Mouse (Mus musculus): ENCODE measurements at regions not wholly inside any gene's neighbourhood (a gene's known extent, or its start where the extent isn't known, plus 50 kb on each side); places are given as distances from the start of the nearest gene placed in this dataset.

DNA sequence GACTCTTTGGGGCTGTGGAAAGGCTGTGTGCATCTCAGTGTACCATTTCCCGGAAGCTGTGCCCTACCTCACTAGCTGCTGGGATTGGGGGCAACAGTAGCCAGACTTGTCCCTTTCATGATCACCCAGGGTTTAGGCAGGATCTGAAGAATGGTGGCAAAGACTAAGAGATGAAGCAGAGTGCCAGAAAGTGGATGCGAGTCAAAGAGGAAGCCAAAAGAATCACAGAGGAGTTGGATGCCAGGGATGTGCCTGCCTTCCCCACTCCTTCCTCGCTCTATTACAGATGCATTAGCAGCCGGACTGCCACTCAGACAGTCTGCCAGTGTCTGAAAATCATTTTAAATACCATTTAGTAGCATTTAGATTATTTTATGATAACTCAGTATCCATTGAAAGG lies 271.5 kb upstream of the Slc24a2 start:
- no peak for DNase-seq (ENCODE audit: inconsistent age in 2 of 2, low spot score in 1 of 2)

DNA sequence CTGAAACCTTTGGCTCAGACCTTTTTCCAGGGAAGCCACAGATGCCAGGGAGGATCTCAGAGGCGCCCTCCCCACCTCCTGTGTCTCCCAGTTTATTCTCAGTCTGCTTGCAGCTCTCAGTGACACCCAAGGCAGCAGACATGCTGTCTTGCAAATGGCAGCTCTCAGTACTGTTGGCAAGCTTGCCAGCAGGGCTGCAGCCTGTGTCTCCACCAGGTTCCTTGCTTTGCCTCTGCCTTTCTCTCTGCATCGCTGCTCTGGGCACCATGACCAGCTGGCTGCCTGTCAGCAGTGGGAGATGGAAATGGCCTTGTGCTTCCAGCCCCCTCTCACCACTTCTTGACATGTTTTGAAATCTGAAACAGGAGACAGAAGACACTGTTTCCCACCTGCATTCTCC lies 270.2 kb upstream of the Slc24a2 start:
- DNase-seq (ENCODE audit: inconsistent age in 2 of 2, low spot score in 1 of 2), result no peak

DNA sequence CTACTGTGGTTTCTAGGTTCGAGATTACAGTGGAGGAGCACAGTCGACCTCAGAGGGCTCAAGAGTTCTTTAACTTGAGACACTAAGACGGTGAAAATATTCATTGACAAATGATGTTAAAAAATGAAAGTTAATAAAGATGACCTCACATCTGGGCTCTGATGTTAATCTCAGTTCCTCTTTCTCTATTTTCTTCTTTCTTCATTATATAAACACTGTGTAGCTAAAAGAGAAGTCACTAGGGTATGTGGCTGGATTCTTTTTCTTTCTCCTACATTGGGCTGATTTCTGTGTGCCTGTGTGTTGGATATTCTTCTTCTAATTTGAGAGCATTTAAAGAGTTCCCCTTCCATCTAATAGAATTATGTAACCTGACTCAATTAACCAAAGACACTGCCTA lies 257.5 kb upstream of the Slc24a2 start:
- DNase-seq (ENCODE audit: inconsistent age in 2 of 2, low spot score in 1 of 2), result no peak

DNA sequence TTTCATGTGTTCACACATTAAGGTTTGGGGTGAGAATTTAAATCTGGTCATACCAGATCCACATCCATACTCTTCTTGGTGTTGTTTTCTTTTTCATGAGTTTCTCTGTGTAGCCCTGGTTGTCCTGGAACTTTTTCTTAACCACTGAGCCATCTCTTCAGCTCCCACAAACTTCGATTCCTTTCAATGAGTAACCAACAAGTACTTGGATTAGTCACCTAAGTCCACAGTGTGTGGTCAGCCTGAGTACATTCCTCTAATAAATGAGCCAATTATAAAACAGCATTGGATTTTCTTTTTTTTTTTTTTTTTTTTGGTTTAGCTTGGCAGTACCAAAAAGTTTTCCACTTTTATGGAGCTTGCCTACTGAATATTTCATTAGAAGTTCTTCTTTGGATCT lies 245.3 kb upstream of the Slc24a2 start:
- no peak for DNase-seq (ENCODE audit: inconsistent age in 2 of 2, low spot score in 1 of 2)

DNA sequence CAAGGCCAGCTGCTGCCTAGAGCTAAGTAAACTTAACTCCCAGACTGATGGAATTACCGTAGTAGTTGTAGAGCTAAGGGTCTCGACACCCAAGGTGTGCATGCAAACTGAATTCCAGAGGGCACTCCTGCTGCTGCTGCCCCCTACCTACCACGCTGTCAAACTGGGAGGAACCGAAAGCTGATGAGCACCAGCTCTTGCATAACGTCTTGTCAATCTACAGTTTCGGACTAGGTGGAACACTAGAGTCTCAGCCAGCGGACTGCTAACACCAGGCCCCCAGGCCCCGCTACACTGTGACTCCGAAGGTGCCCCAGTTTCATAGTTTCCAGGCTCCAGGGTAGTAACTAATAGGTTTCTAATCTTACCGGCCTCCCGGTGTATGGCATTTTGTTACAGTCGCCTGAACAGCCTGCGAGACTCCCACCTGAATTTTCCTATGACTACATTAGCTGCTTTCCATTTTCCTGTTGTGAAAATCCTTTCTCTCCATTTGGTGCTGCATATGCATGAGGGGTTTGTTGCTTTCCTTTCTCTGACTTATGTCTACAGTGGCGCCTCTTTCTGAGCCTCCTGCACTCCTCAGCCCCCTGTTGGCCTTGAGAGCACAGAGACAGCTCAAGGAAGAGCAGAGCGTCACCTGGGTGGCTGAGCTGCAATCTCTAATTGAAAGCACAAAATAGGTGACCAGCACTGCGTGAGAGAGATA lies 243.2 kb upstream of the Slc24a2 start:
- no peak for DNase-seq (ENCODE audit: inconsistent age in 2 of 2, low spot score in 1 of 2)

DNA sequence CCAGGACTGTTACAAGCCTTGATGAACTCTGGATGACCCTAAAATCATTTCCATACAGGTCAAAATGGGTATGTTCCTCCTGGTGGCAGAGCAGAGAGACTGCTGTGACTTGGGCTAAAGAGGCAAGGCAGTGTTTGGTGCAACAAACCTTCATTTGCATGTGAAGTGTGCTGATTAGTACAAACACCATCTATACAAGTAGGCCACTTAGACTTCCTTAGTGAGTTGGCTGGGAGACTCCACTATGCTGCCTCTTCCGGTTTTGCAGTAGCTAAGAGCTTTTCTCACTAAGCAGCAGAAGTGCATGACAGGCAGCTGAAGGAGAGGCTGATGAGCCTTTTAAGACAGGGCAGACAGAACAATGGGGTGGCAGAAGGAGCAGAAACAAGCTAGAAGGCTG lies 242.5 kb upstream of the Slc24a2 start:
- no peak for DNase-seq (ENCODE audit: inconsistent age in 2 of 2, low spot score in 1 of 2)

DNA sequence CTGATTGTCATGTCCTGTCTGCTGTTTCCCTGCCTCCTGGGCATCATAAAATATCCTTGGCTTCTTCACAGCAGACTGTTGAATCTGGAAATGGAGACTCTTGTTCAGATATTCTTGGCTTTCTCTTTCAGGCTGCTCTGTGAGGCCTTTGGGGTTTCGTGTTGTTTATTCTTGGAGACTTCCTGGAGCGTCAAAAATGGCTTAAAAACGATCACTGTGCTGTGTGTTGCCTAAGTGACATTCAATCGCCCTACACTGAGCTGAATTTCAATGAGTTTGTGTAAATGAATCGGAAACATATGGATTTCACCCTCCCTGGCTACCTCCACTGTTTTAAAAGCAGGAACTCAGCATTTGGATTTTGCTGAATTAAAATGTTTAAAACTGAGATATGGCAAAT lies 241.1 kb upstream of the Slc24a2 start:
- no peak for DNase-seq (ENCODE audit: inconsistent age in 2 of 2, low spot score in 1 of 2)

DNA sequence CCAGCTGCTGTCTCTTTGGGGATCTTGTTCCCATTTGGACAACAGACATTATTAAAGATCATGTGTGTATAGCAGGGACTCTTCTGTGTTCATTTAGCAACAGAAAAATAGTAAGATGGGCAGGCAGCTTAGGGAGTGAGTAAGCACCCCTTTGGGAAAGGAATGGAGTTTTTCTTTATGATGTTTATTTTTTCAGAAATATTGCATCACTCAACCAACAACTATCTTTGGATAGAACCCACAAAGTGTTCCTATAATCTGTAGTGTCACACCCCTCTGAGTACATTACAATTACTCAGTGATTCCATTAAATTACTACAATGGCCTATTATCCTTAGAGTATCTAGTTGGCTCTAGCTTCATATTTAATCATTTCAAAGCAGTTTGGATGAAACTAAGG lies 237.3 kb upstream of the Slc24a2 start:
- no peak for DNase-seq (ENCODE audit: inconsistent age in 2 of 2, low spot score in 1 of 2)

DNA sequence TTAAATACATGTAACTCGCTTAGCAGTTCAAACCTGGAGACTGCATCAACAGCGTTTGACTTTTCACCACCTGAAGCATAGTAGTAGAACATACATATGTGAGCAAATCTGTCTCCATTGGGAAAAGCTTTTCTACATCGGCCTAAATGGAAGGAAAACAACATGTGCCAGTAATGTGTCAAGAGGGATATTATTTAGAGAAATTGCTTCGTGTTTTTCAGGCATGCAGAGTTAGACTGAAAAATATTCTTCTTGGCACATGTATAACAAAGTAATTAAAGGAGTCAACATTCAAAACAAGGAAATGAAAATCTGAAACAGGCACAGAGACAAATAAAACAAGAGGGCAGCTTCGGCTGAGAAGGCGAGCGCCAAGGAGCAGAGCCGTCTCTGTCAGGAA lies 236.7 kb upstream of the Slc24a2 start:
- no peak for DNase-seq (ENCODE audit: inconsistent age in 2 of 2, low spot score in 1 of 2)

DNA sequence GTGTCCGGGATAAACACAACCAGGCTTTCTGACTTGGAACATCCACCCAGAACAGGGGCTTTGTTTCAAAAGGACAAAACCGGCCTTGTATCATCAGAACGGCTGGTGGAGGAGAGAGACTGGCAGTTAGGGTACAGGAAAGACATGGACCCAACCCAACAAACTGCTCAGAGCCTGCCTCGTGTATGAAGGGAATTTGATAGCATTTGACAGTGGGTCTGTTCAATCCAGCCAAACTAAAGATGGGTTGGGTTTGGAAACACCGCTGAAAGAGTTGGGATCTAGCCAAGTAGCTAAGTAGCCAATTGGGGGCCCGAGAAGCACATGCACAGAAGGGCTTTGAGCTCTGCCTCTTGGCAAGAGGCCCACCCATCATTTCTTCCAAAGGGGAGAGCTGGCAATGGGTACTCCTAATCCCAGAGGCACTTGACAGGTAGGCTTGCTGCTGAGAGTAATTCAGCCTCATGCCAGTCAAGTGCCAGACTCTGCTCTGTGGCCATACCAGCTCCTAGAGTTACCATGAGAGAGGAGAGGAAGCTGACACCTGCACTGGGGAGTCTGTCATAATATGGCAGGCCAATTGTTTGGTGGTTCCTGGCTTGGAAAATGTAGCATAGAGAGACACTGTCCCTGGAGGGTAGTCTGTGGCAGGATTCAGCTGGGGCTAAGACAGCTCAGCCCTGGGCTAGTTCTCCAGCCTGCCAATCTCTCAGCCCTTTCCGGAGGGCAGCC lies 231.1 kb upstream of the Slc24a2 start:
- no peak for DNase-seq (ENCODE audit: inconsistent age in 2 of 2, low spot score in 1 of 2)

DNA sequence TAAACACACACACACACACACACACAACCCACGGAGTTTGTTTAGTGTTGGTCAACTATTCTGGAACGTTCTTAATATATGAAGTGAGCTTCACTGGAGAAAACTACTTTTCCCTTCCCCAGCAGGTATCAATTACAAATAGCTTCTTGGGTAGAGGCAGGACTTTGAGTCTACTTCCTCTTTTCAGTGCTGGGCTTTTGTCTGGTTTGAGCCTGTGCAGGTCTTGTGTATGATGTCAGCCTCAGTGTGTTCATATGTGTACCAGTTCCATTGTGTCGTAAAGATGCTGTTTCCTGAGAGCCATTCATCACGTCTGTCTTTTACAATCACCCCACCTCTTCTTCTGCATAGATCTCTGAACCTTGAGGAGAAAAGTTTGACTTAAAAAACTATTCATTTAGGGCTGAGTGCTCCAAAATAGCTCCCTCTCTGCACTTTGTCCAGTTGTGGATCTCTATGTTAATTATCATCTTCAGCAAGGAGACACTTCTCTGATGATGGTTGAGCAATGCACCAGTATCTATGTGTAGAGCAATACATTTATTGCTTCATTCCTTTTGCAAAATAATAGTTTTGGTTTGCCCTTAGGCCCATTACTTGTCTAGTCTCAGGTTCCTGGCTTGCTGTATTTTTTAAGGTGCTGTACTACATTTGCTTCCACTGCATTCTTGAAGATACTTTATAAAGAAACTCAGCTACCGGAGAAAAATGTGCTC lies 225.7 kb upstream of the Slc24a2 start:
- DNase-seq (ENCODE audit: inconsistent age in 2 of 2, low spot score in 1 of 2), result no peak

DNA sequence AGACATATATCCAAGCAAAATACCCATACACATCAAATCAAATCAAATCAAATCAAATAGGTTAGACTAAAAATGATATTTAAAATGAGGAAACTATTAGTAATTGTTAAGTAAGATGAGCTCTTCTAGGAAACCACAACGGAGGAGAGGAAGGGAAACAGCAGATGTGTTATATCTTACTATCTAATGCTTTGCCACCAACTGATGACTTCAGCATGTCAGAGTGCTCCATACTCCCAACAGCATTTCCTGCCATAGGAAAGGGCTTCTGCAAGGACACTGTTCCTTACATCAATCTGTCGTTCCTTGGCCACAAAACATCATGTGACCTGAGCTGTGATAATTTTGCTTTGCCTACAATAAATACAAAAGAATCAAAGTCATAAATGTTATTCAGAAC lies 221.8 kb upstream of the Slc24a2 start:
- DNase-seq (ENCODE audit: inconsistent age in 2 of 2, low spot score in 1 of 2), result no peak

DNA sequence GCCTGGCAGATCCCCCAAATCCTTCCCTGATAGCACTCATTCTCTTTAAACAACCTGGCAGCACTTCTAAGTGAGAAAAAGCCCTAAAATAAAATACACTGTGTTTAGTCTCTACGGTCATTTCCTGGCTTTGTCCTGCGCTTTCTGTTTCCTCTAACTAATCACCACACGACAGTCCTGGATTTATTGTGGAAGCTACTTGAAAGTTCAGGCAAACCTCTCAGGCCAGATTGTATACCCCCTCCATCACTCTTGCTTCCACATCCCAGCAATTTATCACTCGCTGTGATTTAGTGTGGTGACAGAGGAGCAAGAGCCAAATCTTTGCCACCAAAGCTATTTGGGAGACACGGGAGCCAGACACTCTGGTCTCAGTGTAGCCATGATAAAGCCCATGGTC lies 221.0 kb upstream of the Slc24a2 start:
- DNase-seq (ENCODE audit: inconsistent age in 2 of 2, low spot score in 1 of 2), result no peak

DNA sequence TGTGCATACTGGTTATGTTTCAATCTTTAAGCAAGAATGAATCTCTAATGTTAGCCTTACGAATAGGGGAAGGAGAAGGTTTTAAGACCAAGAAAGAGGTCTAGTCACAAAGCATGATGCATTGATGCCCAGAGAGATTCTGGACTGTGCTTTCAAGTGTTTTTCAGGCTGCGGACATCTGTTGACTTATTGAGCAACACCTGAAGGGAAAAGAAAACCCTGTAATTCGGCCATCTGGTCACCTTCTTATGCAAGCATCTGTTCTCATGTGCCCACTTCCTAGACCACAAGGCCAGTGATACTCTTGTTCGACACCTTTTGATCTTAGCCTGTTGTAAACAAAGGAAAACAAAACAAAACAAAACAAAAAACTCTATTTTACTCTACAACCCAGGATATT lies 218.1 kb upstream of the Slc24a2 start:
- no peak for DNase-seq (ENCODE audit: inconsistent age in 2 of 2, low spot score in 1 of 2)

DNA sequence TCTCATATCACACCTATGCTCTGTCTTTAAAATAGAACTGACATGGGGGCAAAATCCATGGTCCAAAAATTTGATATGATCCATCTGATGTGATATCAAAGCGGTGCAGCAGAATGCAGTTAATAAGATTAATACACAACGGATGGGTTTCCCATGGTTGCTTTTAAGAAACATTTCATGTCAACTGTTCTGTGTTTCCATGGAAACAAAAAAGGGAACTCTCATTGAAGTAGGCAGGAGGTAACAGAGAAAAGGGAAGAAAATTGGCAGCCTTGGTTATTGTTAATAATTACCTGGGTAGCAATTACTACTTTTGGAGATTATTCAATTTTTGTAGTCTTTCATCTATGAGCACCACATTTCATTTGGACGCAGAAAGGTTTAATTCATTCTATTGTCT lies 216.6 kb upstream of the Slc24a2 start:
- DNase-seq (ENCODE audit: inconsistent age in 2 of 2, low spot score in 1 of 2), result no peak

DNA sequence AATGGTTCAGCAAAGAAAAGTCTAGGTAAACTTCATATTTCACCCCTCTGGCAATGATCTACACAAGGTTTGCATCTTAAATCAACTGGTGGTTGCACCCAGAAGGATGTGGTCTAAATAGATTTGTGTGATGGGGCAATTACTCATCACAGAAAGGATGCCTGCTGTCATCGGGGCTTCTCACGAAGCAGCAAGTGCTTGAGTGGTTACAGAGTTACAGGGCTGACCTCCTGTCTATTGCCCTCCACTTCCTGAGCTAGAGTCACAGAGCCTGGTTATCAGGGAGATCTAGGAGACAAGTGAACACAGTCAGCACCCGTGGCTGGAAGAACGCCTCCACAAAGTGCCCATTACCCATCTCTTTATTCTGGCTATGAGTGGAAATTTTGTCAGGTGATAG lies 203.9 kb upstream of the Slc24a2 start:
- no peak for DNase-seq (ENCODE audit: inconsistent age in 2 of 2, low spot score in 1 of 2)

DNA sequence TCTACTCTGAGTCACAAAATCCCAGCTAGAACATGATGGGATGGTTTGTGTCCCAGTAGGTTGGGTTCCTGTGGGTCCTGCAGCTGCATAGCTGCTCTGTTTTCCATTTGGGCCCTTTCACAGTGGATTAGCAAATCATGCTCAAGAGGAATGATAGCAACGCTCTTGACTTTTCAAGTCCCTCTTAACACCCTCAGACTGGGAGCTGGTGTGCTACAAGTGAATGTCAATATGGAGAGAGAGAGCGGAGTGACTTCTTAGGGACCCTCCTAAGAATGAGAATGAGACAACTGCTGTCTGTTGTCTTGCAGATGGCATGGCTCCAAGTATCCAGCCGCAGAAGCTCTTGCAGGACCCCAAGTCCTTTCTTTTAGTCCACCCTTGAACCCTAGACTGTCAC lies 198.1 kb upstream of the Slc24a2 start:
- no peak for DNase-seq (ENCODE audit: inconsistent age in 2 of 2, low spot score in 1 of 2)

DNA sequence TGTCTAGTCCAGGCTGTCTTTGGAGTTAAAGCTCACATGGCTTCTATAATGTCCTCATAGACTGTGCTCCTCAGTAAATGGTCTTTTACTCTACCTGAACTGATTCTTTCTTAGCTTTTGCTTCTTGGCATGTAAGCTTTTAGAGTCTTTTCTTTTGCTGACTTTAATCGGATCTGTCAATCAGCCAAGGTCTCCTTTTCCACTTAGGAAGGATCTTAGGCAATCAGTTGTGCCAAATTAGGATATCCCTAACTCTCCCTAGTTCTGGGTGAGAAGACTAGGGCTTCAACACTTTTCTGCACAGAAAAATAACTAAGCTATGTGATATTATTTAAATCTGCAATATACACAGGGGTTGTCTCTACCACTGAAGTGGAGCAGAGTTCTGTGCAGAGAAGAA lies 193.8 kb upstream of the Slc24a2 start:
- DNase-seq (ENCODE audit: inconsistent age in 2 of 2, low spot score in 1 of 2), result no peak

DNA sequence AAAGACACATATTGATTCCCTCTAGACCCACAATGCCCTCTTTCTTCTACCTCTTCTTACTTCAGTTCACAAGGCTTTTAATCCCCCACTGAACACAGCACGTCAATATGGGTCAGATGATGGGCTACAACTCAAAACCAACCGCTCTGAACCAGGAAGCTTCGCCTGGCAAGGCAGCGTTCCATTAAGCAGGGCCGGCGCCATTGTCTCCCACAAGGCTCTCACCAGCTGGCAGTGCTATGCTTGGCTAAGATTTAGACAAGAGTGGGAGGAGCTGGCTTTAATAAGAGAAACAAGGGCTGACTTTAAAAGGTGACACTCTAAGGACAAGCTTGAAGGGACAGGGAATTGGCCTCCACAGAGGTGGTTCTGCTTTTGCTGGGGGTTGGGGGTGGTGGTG lies 192.3 kb upstream of the Slc24a2 start:
- no peak for DNase-seq (ENCODE audit: inconsistent age in 2 of 2, low spot score in 1 of 2)

DNA sequence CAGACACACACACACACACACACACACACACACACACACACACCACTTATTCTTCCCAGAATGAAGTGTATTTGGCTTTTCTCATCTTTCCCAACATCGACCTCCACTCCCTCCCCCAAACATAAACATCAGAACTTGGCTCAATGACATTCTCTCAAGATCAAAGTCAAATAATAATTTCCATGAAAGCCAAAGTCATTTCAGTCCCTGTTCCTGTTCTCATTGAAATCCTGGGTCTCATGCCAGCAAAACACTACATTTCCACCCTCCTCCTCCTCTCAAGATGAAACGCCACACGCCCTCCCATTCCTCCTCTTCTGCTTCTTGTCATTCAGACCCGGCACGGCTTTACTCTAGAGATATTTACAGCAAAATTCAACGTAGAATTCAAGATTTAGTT lies 173.1 kb upstream of the Slc24a2 start:
- peak in 1 of 2 experiments; percentile 43 for DNase-seq (ENCODE audit: inconsistent age in 2 of 2, low spot score in 1 of 2)

DNA sequence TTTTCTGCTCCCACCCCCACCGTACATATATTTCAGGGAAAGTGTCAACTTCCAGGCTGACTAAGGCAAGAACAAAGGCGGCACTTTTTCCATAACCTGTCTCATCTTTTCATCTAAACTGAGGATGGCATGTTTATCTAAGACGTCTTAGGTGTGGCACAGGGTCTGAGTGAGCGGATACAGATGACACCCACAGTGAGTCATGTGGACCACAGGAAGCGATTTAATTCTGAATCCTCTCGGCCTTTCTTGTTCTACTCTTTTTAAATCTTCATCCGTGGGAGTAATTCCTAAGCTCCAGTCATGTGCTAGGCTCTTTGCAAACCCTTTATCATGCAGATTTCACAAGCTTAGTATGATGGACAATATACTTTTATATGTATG lies 171.9 kb upstream of the Slc24a2 start:
- no peak for DNase-seq (ENCODE audit: inconsistent age in 2 of 2, low spot score in 1 of 2)

Measured in adrenal gland, adult (tissue).